Mouse (Mus musculus): ENCODE data around the gene Nr2c2ap. TPM values are rescaled to one million over a fixed set of nuclear protein-coding genes. Genes with fewer than 3 reads are reported as not detected.

Gene Nr2c2ap
- polyA plus RNA-seq, 1 experiment, result 21.9 TPM

DNA sequence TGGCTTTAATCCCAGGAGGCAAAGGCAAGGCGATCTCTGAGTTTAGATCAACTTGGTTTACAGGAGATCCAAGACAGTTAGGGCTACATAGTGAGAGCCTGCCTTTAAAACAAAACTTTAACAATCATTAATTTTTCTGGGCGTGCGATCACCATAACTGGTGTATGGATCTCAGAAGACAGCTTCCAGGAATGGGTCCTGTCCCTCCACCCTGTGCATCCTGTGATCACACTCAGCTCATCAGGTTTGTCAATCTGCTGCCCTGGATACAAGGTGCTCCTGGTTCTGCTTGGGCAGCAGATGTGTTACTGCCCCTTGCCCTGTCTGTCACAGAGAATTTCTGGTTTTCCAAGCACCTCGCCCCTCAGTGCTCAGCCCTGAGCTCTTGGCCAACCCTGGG, 28.1 kb downstream of the Nr2c2ap start:
- Histone ChIP-seq H3K4me3 (ENCODE audit: insufficient read depth, low read length) (no peak overlapping the region), H3K27ac (ENCODE audit: insufficient read depth, low read depth, low read length) (no peak overlapping the region), H3K4me1 (ENCODE audit: control insufficient read depth, insufficient read depth, low read length) (peaks cover 11% of the 10 kb centered on the region; the same call in 1 of the 2 replicates)
- no peak for TF ChIP-seq POLR2A (IDR thresholded peaks at IDR 0.05; ENCODE audit: borderline replicate concordance, low read depth, low read length)

DNA sequence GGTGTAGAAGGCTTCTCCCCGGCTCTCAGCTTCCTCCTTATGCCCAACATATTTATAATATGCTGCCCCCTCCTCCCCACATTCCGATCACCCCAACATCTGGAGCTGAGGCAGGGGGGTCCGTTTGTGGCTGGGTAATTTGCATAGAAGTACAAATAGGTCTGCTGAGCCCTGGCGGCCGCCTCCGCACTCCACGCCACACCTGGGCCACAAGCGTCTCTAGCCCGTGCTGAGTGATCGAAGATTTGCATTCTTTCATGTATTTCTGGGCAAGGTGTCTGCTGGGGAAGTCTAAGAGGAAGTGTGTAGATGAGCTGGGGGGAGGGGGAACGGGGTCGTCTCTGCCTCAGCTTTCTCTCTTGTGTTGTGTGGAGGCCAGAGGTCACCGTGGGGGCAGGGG, 28.9 kb downstream of the Nr2c2ap start:
- Histone ChIP-seq H3K27ac (ENCODE audit: insufficient read depth, low read depth, low read length) (no peak overlapping the region), H3K4me3 (ENCODE audit: insufficient read depth, low read length) (no peak overlapping the region), H3K4me1 (ENCODE audit: control insufficient read depth, insufficient read depth, low read length) (peaks cover 11% of the 10 kb centered on the region; the same call in 1 of the 2 replicates)
- TF ChIP-seq POLR2A (IDR thresholded peaks at IDR 0.05; ENCODE audit: borderline replicate concordance, low read depth, low read length) (no peak), CTCF (IDR thresholded peaks at IDR 0.05; ENCODE audit: low read depth, low read length) (no peak)

DNA sequence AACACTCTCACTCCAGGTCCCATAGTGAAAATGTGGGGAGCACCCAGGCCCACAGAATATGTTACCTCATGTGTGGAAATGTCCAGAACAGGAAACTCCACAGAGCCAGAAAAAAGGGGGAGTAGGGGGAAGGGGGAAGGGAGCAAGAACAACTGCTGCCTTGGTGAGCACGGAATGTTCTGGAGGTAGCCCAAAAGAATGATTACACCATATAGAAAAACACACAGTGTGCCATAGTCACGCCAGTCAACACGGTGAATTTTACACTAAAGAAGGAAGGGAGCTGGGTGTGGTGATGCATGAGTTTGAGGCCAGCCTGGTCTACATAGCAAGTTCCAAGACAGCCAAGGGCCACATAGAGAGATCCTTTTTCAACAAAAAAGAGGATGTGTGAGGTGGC, 32.2 kb downstream of the Nr2c2ap start:
- TF ChIP-seq POLR2A (IDR thresholded peaks at IDR 0.05; ENCODE audit: borderline replicate concordance, low read depth, low read length) (no peak), CTCF (IDR thresholded peaks at IDR 0.05; ENCODE audit: low read depth, low read length) (no peak)
- H3K27ac ChIP-seq (ENCODE audit: insufficient read depth, low read depth, low read length), result no peak overlapping the region
- no peak overlapping the region for H3K4me3 ChIP-seq (ENCODE audit: insufficient read depth, low read length)
- H3K4me1 ChIP-seq (ENCODE audit: control insufficient read depth, insufficient read depth, low read length), result peaks cover 8% of the 10 kb centered on the region; the same call in 1 of the 2 replicates

DNA sequence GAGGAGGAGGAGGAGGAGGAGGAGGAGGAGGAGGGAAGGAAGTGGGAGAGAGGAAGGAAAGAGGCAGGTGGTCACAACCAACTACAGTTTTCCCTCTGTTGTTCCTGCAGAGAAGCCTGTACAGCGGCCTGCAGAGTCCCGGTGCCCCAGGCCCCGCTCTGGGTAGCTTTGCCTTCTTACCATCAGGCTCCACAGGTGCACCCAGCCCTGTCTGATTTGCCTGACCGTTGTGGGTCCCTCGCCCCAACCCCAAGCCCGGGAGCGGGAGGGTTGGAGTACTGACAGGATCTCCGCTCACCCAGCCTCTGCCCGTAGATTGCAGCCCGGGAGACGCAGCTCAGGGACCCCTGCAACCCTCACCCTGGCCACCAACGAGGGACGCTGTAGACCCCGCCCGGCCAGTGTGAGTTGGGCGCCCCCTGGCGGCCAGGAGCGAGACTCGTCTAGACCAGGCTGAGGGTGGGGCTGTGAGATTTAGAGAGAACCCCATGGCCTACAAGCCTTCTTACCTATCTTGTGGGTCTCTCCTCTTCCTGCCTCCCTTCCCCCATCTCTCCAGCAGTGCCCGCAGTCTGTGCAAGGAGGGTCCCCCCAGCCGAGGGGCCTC, 35.5 kb downstream of the Nr2c2ap start:
- H3K27ac ChIP-seq (ENCODE audit: insufficient read depth, low read depth, low read length), result no peak overlapping the region
- TF ChIP-seq POLR2A (IDR thresholded peaks at IDR 0.05; ENCODE audit: borderline replicate concordance, low read depth, low read length) (no peak), CTCF (IDR thresholded peaks at IDR 0.05; ENCODE audit: low read depth, low read length) (peak; percentile 97)
- H3K4me3 ChIP-seq (ENCODE audit: insufficient read depth, low read length), result peak overlapping the region; percentile 25; the same call in 1 of the 2 replicates
- peaks cover 3% of the 10 kb centered on the region for H3K4me1 ChIP-seq (ENCODE audit: control insufficient read depth, insufficient read depth, low read length)

DNA sequence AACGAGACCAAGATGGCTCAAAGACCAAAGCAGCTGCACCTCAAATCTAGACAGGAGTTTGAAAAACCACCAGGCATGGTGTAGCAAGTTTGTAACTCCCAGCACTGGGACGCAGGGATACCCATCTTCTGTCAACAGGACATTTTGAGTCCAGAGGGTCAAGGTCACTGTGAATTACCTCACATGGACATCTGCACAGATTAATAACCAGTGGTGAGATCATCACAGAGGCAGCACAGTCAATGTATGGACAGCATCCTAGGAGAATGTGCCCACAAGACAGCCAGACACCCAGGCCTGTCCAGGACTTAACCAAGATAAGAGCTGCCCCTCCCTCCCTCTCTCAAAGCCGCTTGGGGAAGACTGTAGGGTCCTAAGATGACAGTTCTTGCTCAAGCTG, 39.0 kb downstream of the Nr2c2ap start:
- Histone ChIP-seq H3K4me1 (ENCODE audit: control insufficient read depth, insufficient read depth, low read length) (peaks cover 13% of the 10 kb centered on the region), H3K4me3 (ENCODE audit: insufficient read depth, low read length) (no peak overlapping the region), H3K27ac (ENCODE audit: insufficient read depth, low read depth, low read length) (no peak overlapping the region)
- no peak for TF ChIP-seq POLR2A (IDR thresholded peaks at IDR 0.05; ENCODE audit: borderline replicate concordance, low read depth, low read length)
- no peak for TF ChIP-seq CTCF (IDR thresholded peaks at IDR 0.05; ENCODE audit: low read depth, low read length)

DNA sequence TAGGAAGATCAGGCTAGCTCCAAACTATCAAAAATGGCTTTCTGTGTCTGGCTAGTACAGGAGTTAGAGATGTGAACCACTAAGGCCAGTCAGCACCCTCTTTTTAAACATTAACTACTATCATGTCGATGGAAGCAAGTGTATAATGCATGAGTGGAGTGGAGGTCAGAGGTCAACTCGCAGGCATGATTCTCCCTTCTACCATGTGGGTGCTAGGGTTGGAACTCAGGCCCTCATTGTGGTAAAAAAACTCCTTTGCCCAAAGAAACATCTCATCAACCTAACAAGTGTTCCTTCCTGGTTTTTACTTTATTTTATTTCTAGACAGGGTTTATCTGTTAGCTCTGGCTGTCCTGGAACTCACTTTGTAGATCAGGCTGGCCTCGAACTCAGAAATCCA, 39.6 kb downstream of the Nr2c2ap start:
- no peak overlapping the region for H3K27ac ChIP-seq (ENCODE audit: insufficient read depth, low read depth, low read length)
- H3K4me1 ChIP-seq (ENCODE audit: control insufficient read depth, insufficient read depth, low read length), result peaks cover 13% of the 10 kb centered on the region
- TF ChIP-seq POLR2A (IDR thresholded peaks at IDR 0.05; ENCODE audit: borderline replicate concordance, low read depth, low read length), result no peak
- no peak for TF ChIP-seq CTCF (IDR thresholded peaks at IDR 0.05; ENCODE audit: low read depth, low read length)
- no peak overlapping the region for H3K4me3 ChIP-seq (ENCODE audit: insufficient read depth, low read length)

DNA sequence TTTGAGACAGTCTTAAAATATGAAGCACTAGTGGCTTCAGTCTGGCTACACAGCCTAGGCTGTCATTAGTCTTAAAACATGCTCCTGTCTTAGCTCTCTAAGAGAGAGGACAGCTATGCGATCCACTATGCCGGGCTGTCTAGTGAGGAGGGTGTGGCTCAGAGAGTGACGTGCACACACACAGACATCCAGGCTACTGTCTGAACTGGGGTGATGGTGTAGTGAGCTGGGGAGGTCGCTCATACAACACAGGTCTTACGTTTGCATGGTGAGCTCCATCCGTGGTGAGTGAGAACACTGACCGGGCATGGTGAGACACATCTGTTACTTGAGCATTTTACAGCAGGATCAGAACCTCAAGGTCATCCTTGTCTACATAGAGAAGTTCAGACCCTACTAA, 40.1 kb downstream of the Nr2c2ap start:
- peak overlapping the region; percentile 78; the same call in 1 of the 2 replicates for H3K4me3 ChIP-seq (ENCODE audit: insufficient read depth, low read length)
- H3K4me1 ChIP-seq (ENCODE audit: control insufficient read depth, insufficient read depth, low read length), result peaks cover 13% of the 10 kb centered on the region
- no peak overlapping the region for H3K27ac ChIP-seq (ENCODE audit: insufficient read depth, low read depth, low read length)
- TF ChIP-seq POLR2A (IDR thresholded peaks at IDR 0.05; ENCODE audit: borderline replicate concordance, low read depth, low read length) (no peak), CTCF (IDR thresholded peaks at IDR 0.05; ENCODE audit: low read depth, low read length) (no peak)

DNA sequence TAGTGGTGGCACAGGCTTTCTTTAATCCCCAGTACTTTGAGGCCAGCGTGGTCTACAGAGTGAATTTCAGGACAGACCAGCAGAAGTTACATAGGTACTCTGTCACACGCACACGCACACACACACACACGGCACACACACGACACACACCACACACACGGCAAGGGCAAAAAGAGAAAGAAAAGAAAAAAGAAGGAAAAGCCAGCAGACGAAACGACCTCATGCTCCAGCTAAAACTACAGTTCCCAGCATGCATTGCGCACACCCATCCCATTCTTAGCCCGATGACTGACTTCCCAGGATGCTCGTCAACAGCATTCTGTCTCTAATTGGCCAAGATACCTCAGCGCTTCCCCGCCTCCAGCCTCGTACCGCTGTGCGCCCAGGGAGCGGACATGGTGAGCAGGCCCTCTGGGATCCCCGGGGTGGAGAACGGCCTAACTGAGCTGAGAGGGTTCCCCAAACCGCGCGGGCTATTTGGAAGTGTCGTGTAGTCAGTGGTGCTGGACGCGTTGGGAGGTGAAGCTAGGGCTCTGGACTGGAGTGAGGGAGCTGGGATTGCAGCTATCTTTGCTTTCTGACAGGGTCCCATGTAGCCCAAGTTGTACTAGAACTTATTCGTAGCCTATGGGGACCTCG, 41.0 kb downstream of the Nr2c2ap start, which contains the start of gene Tmem161a:
Gene Tmem161a, plus strand, starts transcription at position 314 of the 639 bp plus-strand sequence.
- peaks cover 13% of the 10 kb centered on the region for H3K4me1 ChIP-seq (ENCODE audit: control insufficient read depth, insufficient read depth, low read length)
- TF ChIP-seq CTCF (IDR thresholded peaks at IDR 0.05; ENCODE audit: low read depth, low read length) (no peak), POLR2A (IDR thresholded peaks at IDR 0.05; ENCODE audit: borderline replicate concordance, low read depth, low read length) (no peak)
- H3K4me3 ChIP-seq (ENCODE audit: insufficient read depth, low read length), result peak within 1 kb of the TSS; percentile 78
- H3K27ac ChIP-seq (ENCODE audit: insufficient read depth, low read depth, low read length), result peak within 1 kb of the TSS; percentile 33; the same call in 1 of the 2 replicates

DNA sequence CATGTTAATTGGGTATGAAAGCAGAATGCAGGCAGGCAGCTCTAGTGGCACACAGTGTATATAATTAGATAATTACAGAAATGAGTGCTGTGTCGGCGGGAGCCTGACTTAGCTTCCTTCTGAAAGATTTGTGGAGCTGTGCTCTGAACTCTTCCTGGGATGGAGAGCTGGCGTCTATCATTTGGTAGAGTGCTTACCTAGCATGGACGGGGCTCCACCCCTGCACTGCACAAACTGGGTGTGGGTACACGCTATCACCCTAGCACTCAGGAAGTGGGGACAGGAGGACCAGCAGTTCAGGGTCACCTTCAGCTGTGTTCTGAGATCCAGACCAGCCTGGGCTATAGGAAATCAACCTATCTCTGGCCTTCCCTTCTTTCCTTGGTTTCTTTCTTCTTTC, 42.2 kb downstream of the Nr2c2ap start:
- no peak overlapping the region for H3K4me3 ChIP-seq (ENCODE audit: insufficient read depth, low read length)
- H3K4me1 ChIP-seq (ENCODE audit: control insufficient read depth, insufficient read depth, low read length), result peaks cover 13% of the 10 kb centered on the region
- H3K27ac ChIP-seq (ENCODE audit: insufficient read depth, low read depth, low read length), result no peak overlapping the region
- TF ChIP-seq CTCF (IDR thresholded peaks at IDR 0.05; ENCODE audit: low read depth, low read length) (no peak), POLR2A (IDR thresholded peaks at IDR 0.05; ENCODE audit: borderline replicate concordance, low read depth, low read length) (no peak)

DNA sequence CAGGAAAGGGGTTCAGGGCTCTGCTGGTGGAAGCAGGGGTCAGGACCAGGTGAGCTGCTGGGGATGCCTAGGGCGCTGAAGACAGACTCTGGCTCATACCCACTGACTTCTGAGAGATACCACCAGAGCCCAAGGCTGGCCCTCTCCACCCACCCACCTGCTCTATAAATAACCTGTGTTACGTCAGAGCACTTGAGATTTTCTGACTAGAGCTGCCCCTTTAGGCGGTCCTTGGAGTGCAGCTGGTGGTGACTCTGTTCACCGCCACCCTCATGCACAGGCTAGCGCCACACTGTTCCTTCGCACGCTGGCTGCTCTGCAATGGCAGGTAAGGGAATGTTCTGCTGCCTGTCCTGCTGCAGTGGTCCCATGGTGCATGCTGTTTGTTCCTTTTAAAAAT, 42.9 kb downstream of the Nr2c2ap start:
- peaks cover 13% of the 10 kb centered on the region for H3K4me1 ChIP-seq (ENCODE audit: control insufficient read depth, insufficient read depth, low read length)
- H3K4me3 ChIP-seq (ENCODE audit: insufficient read depth, low read length), result no peak overlapping the region
- no peak overlapping the region for H3K27ac ChIP-seq (ENCODE audit: insufficient read depth, low read depth, low read length)
- TF ChIP-seq POLR2A (IDR thresholded peaks at IDR 0.05; ENCODE audit: borderline replicate concordance, low read depth, low read length), result no peak
- no peak for TF ChIP-seq CTCF (IDR thresholded peaks at IDR 0.05; ENCODE audit: low read depth, low read length)
